Mouse (Mus musculus) E14TG2a.4 (cell line): ENCODE measurements around the gene Fhod1.

Experiments used
- H3K27me3 ChIP-seq: 2 replicates; pipeline ENCODE4 v1.6.1; 2014; ENCODE audit warnings: low read length, control low read depth; ENCODE audit not compliant: insufficient read depth
- H3K36me3 ChIP-seq: 2 replicates; pipeline ENCODE4 v1.6.1; 2014; ENCODE audit warnings: low read length, control low read depth; ENCODE audit not compliant: insufficient read depth
- H3K4me1 ChIP-seq: replicated peaks from 2 replicates; pipeline ENCODE4 v1.6.1; 2014; ENCODE audit warnings: low read depth, low read length, control low read depth
- H3K4me3 ChIP-seq: replicated peaks from 2 replicates; pipeline ENCODE4 v1.5.1; 2014; ENCODE audit warnings: mild to moderate bottlenecking, low read length
- H3K9me3 ChIP-seq: 2 replicates; pipeline ENCODE4 v1.6.1; 2014; ENCODE audit warnings: low read length, control low read depth
- CTCF ChIP-seq: conservative IDR thresholded peaks from 2 replicates; pipeline ENCODE4 v1.5.1; 2014; ENCODE audit warnings: low read length
- NANOG ChIP-seq: IDR thresholded peaks from 2 replicates; pipeline ENCODE4 v1.6.1; 2014; ENCODE audit warnings: borderline replicate concordance, low read length, mixed read lengths
- POU5F1 ChIP-seq: IDR thresholded peaks from 2 replicates; pipeline ENCODE4 v1.6.1; 2014; ENCODE audit warnings: low read length, borderline replicate concordance

Gene Fhod1

GRCm38 (mm10) chr8:105281821-105282220, 65.9 kb downstream of the Fhod1 start:
- Histone ChIP-seq H3K9me3 (no peaks in the 10 kb centered on the region), H3K36me3 (peaks cover 38% of the 10 kb centered on the region), H3K4me3 (no peak overlapping the region), H3K4me1 (peaks cover 63% of the 10 kb centered on the region), H3K27me3 (peaks cover 80% of the 10 kb centered on the region)
- no peak for TF ChIP-seq CTCF
- no peak for TF ChIP-seq POU5F1
- TF ChIP-seq NANOG, result no peak

GRCm38 (mm10) chr8:105280567-105280966, 67.2 kb downstream of the Fhod1 start:
- TF ChIP-seq CTCF, result no peak
- TF ChIP-seq POU5F1, result no peak
- no peak for TF ChIP-seq NANOG
- no peaks in the 10 kb centered on the region for H3K9me3 ChIP-seq
- peaks cover 84% of the 10 kb centered on the region for H3K27me3 ChIP-seq
- peaks cover 33% of the 10 kb centered on the region for H3K36me3 ChIP-seq
- peaks cover 63% of the 10 kb centered on the region for H3K4me1 ChIP-seq
- H3K4me3 ChIP-seq, result no peak overlapping the region
